Mouse (Mus musculus) G1E (cell line): ENCODE measurements at regions not wholly inside any gene's neighbourhood (a gene's known extent, or its start where the extent isn't known, plus 50 kb on each side); places are given as distances from the start of the nearest gene placed in this dataset.
"Not testable (repeated sequence)": the region's sequence is repeated elsewhere in the genome, so short reads cannot be mapped to it uniquely, and the experiment has no call there.

Source experiments
- ATAC-seq: 2 replicates; pipeline ENCODE4 v1.8.0; 2016; ENCODE audit warnings: mild to moderate bottlenecking; ENCODE audit not compliant: insufficient number of reproducible peaks, poor library complexity, low FRiP score, severe bottlenecking; ENCODE audit errors: extremely low read depth
- DNase-seq: peaks from one replicate; pipeline ENCODE4 v3.0.0; 2012; ENCODE audit warnings: low spot score
- H3K27me3 ChIP-seq: 2 replicates; pipeline ENCODE4 v1.6.1; 2012; ENCODE audit warnings: mild to moderate bottlenecking, low read length, inconsistent platforms; ENCODE audit not compliant: insufficient read depth
- H3K36me3 ChIP-seq: replicated peaks from 2 replicates; pipeline ENCODE3; 2012; ENCODE audit warnings: mild to moderate bottlenecking, inconsistent platforms
- H3K4me1 ChIP-seq: 2 replicates; pipeline ENCODE4 v1.6.1; 2012; ENCODE audit warnings: low read depth, low read length, inconsistent platforms, mixed read lengths; ENCODE audit not compliant: insufficient read depth
- H3K4me3 ChIP-seq: 2 replicates; pipeline ENCODE4 v1.5.1; 2012; ENCODE audit warnings: low read depth, mild to moderate bottlenecking, inconsistent platforms, low read length, moderate library complexity, mixed read lengths
- H3K9me3 ChIP-seq: replicated peaks from 2 replicates; pipeline ENCODE4 v1.6.1; 2012; ENCODE audit warnings: inconsistent platforms
- CTCF ChIP-seq: IDR thresholded peaks from 2 replicates; pipeline ENCODE4 v1.5.1; 2012; ENCODE audit warnings: low read depth, low read length, inconsistent platforms, mixed read lengths
- GATA1 ChIP-seq: IDR thresholded peaks from 2 replicates; pipeline ENCODE4 v1.6.1; 2012; ENCODE audit warnings: borderline replicate concordance, low read length, inconsistent platforms, mixed read lengths
- GATA2 ChIP-seq: IDR thresholded peaks from 2 replicates; pipeline ENCODE4 v1.6.1; 2012; ENCODE audit warnings: low read depth, low read length, inconsistent platforms, borderline replicate concordance
- POLR2AphosphoS5 ChIP-seq: IDR thresholded peaks from 2 replicates; pipeline ENCODE4 v1.6.1; 2012; ENCODE audit warnings: low read depth, low read length, inconsistent platforms; ENCODE audit not compliant: insufficient replicate concordance
- TAL1 ChIP-seq: conservative IDR thresholded peaks from 2 replicates; pipeline ENCODE4 v1.6.1; 2012; ENCODE audit warnings: low read depth, low read length, inconsistent platforms, mixed read lengths

GRCm38 (mm10) chr4:105718080-105718479 lies 71.6 kb upstream of the Gm12728 start:
- no peak for ATAC-seq
- no peak overlapping the region for H3K4me3 ChIP-seq

GRCm38 (mm10) chr4:105728696-105729095 lies 61.0 kb upstream of the Gm12728 start:
- H3K36me3 ChIP-seq: no peaks in the 10 kb centered on the region
- TF ChIP-seq CTCF (no peak), TAL1 (no peak), GATA2 (no peak), GATA1 (no peak), POLR2AphosphoS5 (no peak)
- no peaks in the 10 kb centered on the region for H3K27me3 ChIP-seq
- peaks cover 29% of the 10 kb centered on the region for H3K9me3 ChIP-seq
- no peak overlapping the region for H3K4me3 ChIP-seq
- no peak for DNase-seq
- no peaks in the 10 kb centered on the region for H3K4me1 ChIP-seq
- ATAC-seq: no peak

More at GRCm38 (mm10) chr4:105718080-105718479, 71.6 kb upstream of the Gm12728 start:
- DNase-seq: no peak
- peaks cover 18% of the 10 kb centered on the region for H3K9me3 ChIP-seq
- no peaks in the 10 kb centered on the region for H3K36me3 ChIP-seq
- no peaks in the 10 kb centered on the region for H3K4me1 ChIP-seq
- H3K27me3 ChIP-seq: no peaks in the 10 kb centered on the region
- TF ChIP-seq GATA1 (no peak), POLR2AphosphoS5 (no peak), TAL1 (no peak), CTCF (no peak), GATA2 (no peak)

GRCm38 (mm10) chr4:105730900-105731299 lies 58.8 kb upstream of the Gm12728 start:
- no peaks in the 10 kb centered on the region for H3K4me1 ChIP-seq
- H3K36me3 ChIP-seq: no peaks in the 10 kb centered on the region
- no peak for TF ChIP-seq TAL1
- no peak for TF ChIP-seq CTCF
- no peak for TF ChIP-seq GATA2
- TF ChIP-seq GATA1: no peak
- TF ChIP-seq POLR2AphosphoS5: no peak
- no peak for DNase-seq
- no peaks in the 10 kb centered on the region for H3K27me3 ChIP-seq
- H3K4me3 ChIP-seq: no peak overlapping the region
- peaks cover 27% of the 10 kb centered on the region for H3K9me3 ChIP-seq
- no peak for ATAC-seq

- not testable (repeated sequence) for H3K4me3 ChIP-seq, ATAC-seq
Observed at GRCm38 (mm10) chr4:105735116-105735515, 54.6 kb upstream of the Gm12728 start.

More at GRCm38 (mm10) chr4:105735116-105735515, 54.6 kb upstream of the Gm12728 start:
- H3K27me3 ChIP-seq, H3K4me1 ChIP-seq, H3K36me3 ChIP-seq, DNase-seq, H3K9me3 ChIP-seq: not testable (repeated sequence)
